Mouse (Mus musculus) large intestine, adult 2 months (tissue): ENCODE measurements at regions not wholly inside any gene's neighbourhood (a gene's known extent, or its start where the extent isn't known, plus 50 kb on each side); places are given as distances from the start of the nearest gene placed in this dataset.

Experiments
- DNase-seq: peaks from one replicate; pipeline ENCODE4 v3.0.0-alpha.2; 2012; ENCODE audit warnings: low read depth, low spot score
- WGBS: fragments of 180-500 bp; shearing (Covaris S2); methylation state at CpG from one replicate; pipeline ENCODE4 v1.1.7; 2018; 5-methylcytosine and 5-hydroxymethylcytosine counted together

DNA sequence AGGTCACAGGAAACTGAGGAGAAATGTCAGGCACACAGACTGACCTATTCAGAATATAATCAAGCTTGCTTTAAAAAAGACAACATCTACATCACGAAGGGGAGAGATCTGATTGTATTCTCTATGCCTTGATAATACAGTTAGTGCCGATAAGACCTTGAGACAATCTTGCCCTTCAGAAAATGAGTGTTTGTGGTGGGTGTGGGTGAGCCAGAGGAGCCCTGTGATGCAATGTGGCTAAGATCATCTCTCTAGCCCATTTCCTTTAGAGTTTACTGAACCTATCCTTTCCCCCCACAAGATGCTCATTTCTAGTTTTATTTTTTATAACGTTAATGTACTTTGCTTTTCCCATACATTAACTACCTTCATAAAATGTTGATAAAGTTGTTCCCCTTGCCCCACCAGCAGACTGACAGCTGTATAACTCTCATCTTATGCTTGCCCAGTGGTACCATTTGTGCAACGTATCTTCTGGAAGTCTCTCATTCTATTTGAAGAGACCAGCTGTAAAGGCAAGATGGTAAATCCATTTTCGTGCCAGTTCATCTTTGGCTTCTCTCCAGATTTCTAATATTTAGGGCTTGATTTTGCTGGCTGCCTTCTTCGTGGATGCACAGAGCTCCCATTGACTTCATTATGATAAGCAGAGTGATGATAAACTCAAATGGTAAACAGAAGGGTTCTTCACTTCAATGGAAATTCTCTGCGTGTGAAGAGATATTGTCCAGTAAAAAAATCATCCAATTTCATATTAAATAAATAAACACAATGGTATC lies 1066.1 kb downstream of the Car8 start:
- no peak for DNase-seq
- WGBS, result 56% methylated on average over 7 of the region's 7 CpGs

DNA sequence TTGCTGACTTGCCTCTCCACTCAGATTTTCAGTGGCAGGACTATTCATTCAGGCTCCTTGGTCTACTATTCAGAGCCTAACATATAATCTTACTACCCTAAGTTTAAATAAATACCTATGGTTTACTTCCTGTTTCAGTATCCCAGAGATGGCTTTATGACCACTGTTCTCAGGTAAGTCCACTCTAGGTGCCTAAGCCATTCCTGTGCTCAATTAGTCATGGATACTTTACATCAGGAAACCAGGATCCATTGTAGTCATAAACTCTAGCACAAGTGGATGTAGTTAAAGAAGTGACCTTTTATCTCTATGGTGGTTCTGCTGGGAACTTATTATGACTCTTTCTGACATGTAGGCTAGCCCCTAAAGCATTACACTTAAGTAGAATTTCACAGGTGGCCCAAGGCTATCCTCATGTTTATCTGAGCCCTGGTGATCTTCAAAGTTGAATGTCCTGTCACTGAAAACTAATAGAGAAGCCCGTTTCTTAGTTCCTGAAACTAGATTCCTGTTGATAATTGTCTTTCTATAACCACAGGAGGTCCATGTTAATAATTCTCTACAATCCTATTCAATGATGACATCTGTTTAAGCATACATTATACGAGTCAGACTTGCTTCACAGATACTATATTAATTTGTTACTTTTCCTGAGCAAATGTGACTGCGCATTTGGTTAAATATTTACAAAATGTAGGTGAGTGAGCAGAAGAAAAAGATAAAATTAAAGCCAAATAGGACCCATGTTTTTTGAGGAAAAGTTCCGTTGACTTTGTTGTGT lies 1067.0 kb downstream of the Car8 start:
- WGBS, result 30% methylated on average over 4 of the region's 4 CpGs
- peak; percentile 10 for DNase-seq

DNA sequence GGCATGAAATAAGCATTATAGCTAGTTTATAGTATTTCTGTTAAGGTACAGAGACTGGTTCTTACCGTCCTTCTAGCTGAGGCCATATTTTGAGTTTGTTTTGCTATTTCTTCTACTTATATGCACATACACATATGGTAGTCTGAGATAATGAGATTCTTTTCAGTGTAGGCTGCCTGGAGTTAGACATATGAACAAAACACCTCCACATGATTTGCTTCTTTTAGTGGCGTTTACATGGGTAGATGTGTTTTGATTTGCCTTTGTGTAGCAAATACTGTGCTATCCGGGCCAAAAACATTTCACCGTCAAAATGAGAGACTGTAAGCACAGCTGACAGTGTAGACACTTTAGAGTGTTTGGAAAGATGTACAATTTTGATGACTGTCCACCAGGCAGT lies 1077.4 kb downstream of the Car8 start:
- WGBS, result 81% methylated on average over 4 of the region's 4 CpGs
- no peak for DNase-seq

DNA sequence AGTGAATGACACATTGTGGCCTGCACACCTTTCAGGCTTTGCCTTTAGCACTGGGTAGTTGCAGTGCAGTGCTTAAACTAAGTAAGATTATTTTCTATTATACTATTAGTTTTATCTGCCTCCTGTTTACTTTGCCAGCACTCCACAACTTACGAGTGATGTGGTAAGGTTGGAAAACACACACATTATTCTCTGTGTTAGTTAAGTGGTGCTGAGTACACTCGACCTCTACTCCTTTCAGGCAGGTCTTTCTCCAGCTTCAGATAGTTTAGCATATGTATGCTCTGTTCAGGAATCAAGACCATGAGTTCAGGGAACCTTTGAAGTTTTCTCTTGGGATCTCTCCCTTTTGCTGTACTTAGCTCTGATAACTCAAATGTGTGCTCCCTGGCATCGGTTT lies 1081.0 kb downstream of the Car8 start:
- DNase-seq, result no peak
- WGBS, result 84% methylated on average over 3 of the region's 3 CpGs

DNA sequence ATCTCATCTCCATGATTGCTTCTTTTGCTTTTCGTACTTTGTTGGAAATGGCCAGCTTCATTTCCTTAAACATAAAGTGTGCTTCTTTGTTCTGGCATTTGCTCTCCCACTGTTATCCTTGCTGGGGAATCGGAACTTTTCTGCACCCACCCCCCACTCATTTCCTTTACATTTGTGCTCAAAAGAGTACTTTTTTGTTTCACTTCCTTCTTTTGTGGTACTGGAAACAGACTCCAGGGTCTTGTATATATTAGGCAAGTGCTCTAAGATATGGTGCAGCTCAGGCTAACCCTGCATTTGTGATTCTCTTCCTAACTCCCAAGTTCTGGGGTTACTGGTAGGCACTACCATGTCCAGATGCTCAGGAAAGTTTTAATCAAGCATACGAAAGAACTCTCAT lies 1084.6 kb downstream of the Car8 start:
- no peak for DNase-seq
- WGBS, result 80% methylated on average over 3 of the region's 3 CpGs

DNA sequence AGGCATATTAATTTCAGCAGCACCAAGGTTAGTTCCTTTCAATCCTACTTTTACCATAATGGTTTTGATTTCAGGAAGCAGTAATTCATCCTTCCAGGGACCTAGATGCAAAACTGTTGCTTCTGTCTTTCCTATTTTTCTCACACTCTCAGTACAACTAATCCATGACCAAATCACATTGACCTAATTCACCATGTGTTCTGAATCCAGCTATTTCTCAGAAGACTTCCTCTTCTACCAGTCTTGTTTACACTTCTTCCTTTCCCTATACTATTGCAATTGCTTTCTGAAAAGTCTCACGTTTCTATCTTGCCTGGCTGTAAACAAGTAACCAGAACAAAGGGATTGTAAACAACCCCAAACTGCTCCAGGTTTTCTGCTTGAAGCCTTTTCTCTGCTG lies 1085.0 kb downstream of the Car8 start:
- WGBS, result 12% methylated on average over 1 of the region's 1 CpGs
- DNase-seq, result no peak

DNA sequence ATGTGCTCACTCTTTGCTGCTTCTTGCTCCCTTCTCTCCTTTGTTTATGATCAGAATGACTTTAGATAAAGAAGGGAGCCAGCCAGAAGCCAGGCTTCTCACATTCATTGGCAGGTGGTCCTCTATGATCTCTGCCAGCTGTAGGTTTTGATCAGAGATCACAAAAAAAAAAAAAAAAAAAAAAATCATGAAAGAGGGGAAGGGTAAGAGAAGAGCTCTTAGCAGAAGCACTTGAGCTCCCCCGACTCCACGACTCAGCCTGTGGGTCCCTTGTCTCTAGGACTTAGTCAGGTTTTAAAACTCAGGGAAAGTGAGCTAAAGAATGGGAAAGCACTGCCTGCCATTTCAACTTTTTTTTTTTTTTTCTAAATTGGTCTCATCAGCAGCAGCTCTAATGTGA lies 1093.1 kb downstream of the Car8 start:
- WGBS, result 82% methylated on average over 2 of the region's 2 CpGs
- DNase-seq, result no peak

DNA sequence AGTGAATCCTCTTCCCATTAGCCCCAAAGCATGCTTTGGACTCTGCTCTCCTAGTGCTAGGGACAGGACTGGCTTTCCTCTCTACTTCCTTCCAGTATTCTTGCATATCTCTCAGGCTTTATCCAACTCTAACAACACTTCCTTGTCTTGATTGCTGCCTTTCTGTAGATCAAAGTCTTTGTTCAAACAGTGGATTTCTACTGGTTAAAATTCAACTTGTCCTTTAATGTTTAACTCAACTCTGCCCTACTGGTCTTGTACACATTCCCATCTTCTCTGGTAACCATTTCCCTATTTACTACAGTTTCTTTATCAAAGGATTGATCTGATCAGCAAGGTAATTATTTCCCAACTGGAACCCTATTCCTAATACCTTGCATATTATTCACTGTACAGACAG lies 1094.6 kb downstream of the Car8 start:
- peak; percentile 73 for DNase-seq

DNA sequence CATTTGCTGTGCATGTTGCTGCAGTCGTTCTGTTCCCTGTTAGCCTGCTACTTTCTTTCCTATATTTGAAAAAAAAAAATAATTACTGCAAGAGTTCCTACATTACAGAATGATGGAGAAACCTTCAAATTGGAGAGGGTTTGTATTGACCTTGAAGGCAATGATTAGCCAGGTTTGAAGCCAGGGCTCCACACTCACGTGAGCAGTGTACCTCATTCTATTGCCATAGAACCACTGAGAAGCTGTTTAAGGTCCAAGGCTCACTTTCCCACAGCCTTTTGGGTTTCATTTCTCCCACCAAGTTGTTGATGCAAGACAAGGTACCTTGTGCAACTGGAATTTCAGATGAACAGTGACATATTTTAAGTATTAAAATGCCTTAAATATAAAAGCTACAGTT lies 1095.2 kb downstream of the Car8 start:
- 36% methylated on average over 2 of the region's 2 CpGs for WGBS
- no peak for DNase-seq

DNA sequence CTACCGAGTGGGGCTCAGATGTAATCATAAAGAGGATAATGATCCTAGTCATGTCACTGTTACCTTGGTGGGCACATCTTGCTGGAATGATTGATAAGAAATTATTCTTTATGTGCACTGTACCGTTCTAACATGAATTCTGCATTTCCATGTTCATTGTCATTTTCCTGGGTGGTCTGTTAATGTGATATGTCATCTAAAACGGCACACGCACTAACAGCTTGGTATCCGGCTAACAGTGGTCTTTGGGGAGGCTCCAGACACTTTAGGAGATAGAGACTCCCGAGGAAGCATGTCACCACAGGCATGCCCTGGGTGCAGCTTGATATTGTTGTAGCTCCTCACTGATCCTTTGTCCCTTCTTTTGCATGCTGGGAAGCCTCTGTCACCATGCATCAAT lies 1096.1 kb downstream of the Car8 start:
- WGBS, result 91% methylated on average over 6 of the region's 6 CpGs
- DNase-seq, result no peak

DNA sequence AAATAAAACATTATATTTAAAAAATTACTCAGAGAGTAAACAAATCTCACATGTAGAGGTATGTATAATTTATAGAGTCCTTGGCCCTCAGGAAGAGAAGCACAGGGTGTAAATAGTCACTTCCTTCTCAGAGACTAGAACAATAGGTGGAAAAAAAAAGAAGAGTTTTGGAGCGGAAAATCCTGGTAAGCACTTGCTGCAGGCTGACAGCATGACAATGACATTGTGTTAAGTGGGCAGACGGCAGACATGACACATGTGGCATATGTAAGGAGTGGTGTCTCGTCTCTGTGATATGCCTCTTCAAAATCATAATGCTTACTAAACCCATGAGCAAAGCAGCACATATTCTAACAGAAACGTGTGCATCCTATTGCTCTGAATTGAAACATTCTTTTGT lies 1126.7 kb downstream of the Car8 start:
- 65% methylated on average over 4 of the region's 4 CpGs for WGBS
- no peak for DNase-seq

DNA sequence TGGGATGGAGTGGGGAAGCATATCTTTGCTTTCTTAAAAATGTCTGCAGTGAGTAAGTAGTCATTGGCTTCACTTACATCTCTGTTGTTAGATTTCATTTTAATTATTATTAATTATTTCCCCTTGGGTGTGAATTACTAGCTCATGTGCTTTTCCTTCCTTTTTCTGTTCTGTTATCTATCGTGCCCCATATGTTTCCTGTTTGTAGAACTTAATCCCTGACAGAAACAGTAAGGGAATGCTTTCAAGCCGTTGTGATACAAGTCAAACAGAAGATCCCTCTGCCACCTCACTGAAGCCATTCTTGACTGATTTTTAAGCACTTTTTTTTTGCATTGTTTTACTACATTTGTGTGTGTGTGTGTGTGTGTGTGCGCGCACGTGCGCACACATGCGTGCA lies 1145.9 kb downstream of the Car8 start:
- 86% methylated on average over 7 of the region's 7 CpGs for WGBS
- DNase-seq, result no peak

DNA sequence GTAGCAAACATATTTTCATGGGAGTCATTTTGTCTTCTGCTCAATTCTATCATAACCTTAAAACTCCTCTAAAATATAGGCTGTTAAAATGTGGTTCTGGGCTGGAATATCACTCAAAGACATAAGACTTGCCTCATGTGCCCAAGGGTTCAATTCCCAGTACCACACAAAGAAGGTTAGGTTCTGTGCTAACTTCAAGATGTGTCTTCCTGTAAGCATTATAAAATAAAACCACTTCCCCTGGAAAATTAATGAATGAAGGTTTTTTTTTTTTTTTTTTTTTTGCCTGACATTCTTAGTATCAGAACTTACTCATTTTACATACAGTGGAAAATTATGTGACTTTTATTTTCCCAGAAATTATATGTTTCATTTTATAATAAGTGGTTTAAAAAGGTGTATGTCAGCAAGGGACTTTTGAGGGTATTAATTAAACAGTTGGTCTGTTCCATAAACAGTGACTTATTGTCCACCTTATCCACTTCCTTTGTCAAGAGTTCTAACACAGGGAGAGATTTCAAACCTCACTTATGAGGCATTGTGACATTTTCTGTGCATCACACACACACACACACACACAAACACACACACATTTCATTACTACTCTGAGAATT lies 1147.5 kb downstream of the Car8 start:
- DNase-seq, result no peak
